Mouse (Mus musculus) olfactory bulb, adult 2 months (tissue): Measurements from ENCODE around the gene Rnf187.

Experiments
- CTCF ChIP-seq: fragments of 200-500 bp; IDR thresholded peaks from 2 replicates; pipeline ENCODE4 v1.5.1; 2012; ENCODE audit warnings: low read depth, mild to moderate bottlenecking, low read length, moderate library complexity; ENCODE audit not compliant: insufficient read depth
- POLR2A ChIP-seq: fragments of 200-500 bp; IDR thresholded peaks from 2 replicates; pipeline ENCODE4 v1.6.1; 2012; ENCODE audit warnings: mild to moderate bottlenecking, low read depth, low read length, moderate library complexity; ENCODE audit not compliant: insufficient read depth

GRCm38 (mm10) chr11:58930254-58930653 lies 8.5 kb downstream of the Rnf187 start:
- TF ChIP-seq POLR2A (no peak), CTCF (no peak)
